Mouse (Mus musculus): ENCODE measurements around the gene Galnt14. TPM values are rescaled to one million over a fixed set of nuclear protein-coding genes. Genes with fewer than 3 reads are reported as not detected.

Gene Galnt14
- total and polyA plus RNA-seq, 2 experiments from 2014 or later: 16.8 to 17.8 TPM

DNA sequence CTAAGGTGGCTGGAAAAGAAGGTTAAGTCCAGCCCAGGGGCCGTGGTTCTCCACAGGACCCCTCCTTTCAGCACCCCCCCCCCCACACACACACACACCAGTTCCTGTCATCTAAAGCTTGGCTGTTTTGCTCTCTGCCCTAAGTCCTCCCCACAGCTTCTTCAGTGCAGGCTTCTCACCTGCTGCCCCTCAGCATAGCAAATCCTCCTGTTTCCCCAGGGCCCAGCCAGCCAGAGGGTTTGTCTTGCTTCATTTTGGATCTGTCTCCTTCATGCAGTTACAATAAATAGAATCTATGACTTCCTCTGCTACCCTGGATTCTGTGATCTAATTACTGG, 169.1 kb downstream of the Galnt14 start:
- WGBS: 33% methylated on average over 1 of the region's 1 CpGs
- H3K27me3 ChIP-seq (ENCODE audit: insufficient read depth, low read length): no peaks in the 10 kb centered on the region
- no peaks in the 10 kb centered on the region for H3K9me3 ChIP-seq (ENCODE audit: low read length)
- H3K4me3 ChIP-seq (ENCODE audit: low read depth, low read length): no peak overlapping the region
- H3K36me3 ChIP-seq (ENCODE audit: insufficient read depth): no peaks in the 10 kb centered on the region
- peaks cover 10% of the 10 kb centered on the region; the same call in 1 of the 2 replicates for H3K4me1 ChIP-seq (ENCODE audit: insufficient read depth)
- DNase-seq (no peak), ATAC-seq (0 out of 2 replicates have a peak, but pooled peaks have one; percentile 12)
- H3K27ac ChIP-seq (ENCODE audit: low read depth, low read length): no peak overlapping the region
- H3K9ac ChIP-seq: no peak overlapping the region
- no peak overlapping the region for H3K4me2 ChIP-seq (ENCODE audit: low read depth)
- no peak for TF ChIP-seq CTCF (IDR thresholded peaks at IDR 0.05; ENCODE audit: low read depth)

DNA sequence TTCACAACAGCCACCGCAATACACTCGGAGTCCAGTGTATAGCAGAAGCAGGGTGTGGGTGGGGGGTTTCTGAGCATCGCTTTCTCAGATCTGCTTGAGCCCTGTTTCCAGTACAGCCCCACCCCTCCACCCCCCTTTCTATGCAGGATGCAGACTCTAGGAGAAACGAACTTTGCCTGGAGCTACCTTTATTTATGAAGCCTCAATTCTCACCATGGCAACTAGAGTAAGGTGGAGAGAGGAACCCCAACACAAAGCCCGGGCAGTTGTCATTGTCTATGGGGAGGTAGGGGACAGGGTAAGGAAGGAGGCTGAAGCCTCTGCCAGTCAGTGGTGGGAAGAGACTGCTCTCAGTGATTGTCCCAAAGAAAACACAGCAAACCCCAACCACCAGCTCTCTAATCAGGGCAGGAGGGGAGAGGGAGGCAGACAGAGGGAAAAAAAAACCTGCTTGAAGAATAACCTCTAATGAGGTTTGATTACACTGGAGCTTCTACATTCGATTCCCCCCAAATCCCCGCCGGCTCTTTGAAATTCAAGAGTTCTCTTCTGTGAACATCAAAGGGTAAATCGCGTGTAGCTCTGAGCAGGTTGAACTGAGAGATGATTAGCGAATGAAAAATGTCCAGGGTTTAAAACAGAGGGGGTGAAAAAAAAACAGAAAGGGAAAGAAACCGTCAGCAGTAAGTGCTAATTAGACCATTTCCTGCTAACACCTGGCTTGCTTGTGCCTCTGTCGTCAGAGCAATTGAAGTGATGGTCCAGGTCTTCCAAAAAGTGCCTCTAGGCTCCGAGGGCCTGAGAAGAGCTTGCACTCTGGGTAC, 169.6 kb downstream of the Galnt14 start:
- no peaks in the 10 kb centered on the region for H3K9me3 ChIP-seq (ENCODE audit: low read length)
- H3K4me3 ChIP-seq (ENCODE audit: low read depth, low read length): no peak overlapping the region
- H3K9ac ChIP-seq: no peak overlapping the region; the same call in 1 of the 2 replicates
- 14% methylated on average over 14 of the region's 14 CpGs for WGBS
- H3K4me2 ChIP-seq (ENCODE audit: low read depth): no peak overlapping the region
- H3K27ac ChIP-seq (ENCODE audit: low read depth, low read length): no peak overlapping the region; the same call in 1 of the 2 replicates
- ATAC-seq: peak; percentile 74
- DNase-seq: no peak
- H3K36me3 ChIP-seq (ENCODE audit: insufficient read depth): no peaks in the 10 kb centered on the region
- peaks cover 10% of the 10 kb centered on the region; the same call in 1 of the 2 replicates for H3K4me1 ChIP-seq (ENCODE audit: insufficient read depth)
- no peaks in the 10 kb centered on the region for H3K27me3 ChIP-seq (ENCODE audit: insufficient read depth, low read length)
- no peak for TF ChIP-seq CTCF (IDR thresholded peaks at IDR 0.05; ENCODE audit: low read depth)

DNA sequence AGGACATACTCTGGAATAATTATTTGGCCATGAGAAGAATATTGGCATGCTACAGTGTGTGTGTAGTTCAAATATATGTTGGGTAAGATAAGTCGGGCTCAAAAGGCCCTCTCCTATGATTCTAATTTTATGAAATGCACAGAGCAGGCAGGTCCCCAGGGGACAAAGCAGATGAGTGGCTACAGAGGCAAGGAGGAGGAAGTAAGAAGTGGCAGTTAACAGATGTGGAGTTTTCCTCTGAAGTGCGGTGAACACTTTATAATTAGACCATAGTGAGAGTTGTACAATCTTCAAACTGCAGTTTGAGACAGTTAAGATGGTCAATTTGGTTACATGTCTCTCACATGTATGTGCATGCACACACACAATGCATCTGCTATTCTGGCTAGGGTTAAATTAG, 178.4 kb downstream of the Galnt14 start:
- Histone ChIP-seq H3K27me3 (ENCODE audit: insufficient read depth, low read length) (no peaks in the 10 kb centered on the region), H3K9ac (no peak overlapping the region), H3K4me3 (ENCODE audit: low read depth, low read length) (no peak overlapping the region), H3K9me3 (ENCODE audit: low read length) (no peaks in the 10 kb centered on the region), H3K36me3 (ENCODE audit: insufficient read depth) (no peaks in the 10 kb centered on the region), H3K4me2 (ENCODE audit: low read depth) (no peak overlapping the region), H3K4me1 (ENCODE audit: insufficient read depth) (no peaks in the 10 kb centered on the region), H3K27ac (ENCODE audit: low read depth, low read length) (no peak overlapping the region)
- 94% methylated on average over 2 of the region's 2 CpGs for WGBS
- ATAC-seq: no peak
- no peak for DNase-seq
- no peak for TF ChIP-seq CTCF (IDR thresholded peaks at IDR 0.05; ENCODE audit: low read depth)

GRCm38 (mm10) chr17:73522169-73522568, 188.1 kb downstream of the Galnt14 start:
- no peak overlapping the region for H3K9ac ChIP-seq
- DNase-seq (no peak), ATAC-seq (no peak)
- H3K27me3 ChIP-seq (ENCODE audit: insufficient read depth, low read length): no peaks in the 10 kb centered on the region
- no peak overlapping the region for H3K4me2 ChIP-seq (ENCODE audit: low read depth)
- H3K9me3 ChIP-seq (ENCODE audit: low read length): no peaks in the 10 kb centered on the region
- no peak overlapping the region for H3K27ac ChIP-seq (ENCODE audit: low read depth, low read length)
- no peaks in the 10 kb centered on the region for H3K36me3 ChIP-seq (ENCODE audit: insufficient read depth)
- no peak for TF ChIP-seq CTCF (IDR thresholded peaks at IDR 0.05; ENCODE audit: low read depth)
- no peak overlapping the region for H3K4me3 ChIP-seq (ENCODE audit: low read depth, low read length)
- no peaks in the 10 kb centered on the region for H3K4me1 ChIP-seq (ENCODE audit: insufficient read depth)
- WGBS: 87% methylated on average over 7 of the region's 7 CpGs

- H3K36me3 ChIP-seq (ENCODE audit: insufficient read depth): no peaks in the 10 kb centered on the region
- H3K27ac ChIP-seq (ENCODE audit: low read depth, low read length): no peak overlapping the region
- ATAC-seq (no peak), DNase-seq (no peak)
- no peak overlapping the region for H3K4me3 ChIP-seq (ENCODE audit: low read depth, low read length)
- no peaks in the 10 kb centered on the region for H3K9me3 ChIP-seq (ENCODE audit: low read length)
- 75% methylated on average over 5 of the region's 5 CpGs for WGBS
- H3K27me3 ChIP-seq (ENCODE audit: insufficient read depth, low read length): no peaks in the 10 kb centered on the region
- no peak overlapping the region for H3K4me2 ChIP-seq (ENCODE audit: low read depth)
- TF ChIP-seq CTCF (IDR thresholded peaks at IDR 0.05; ENCODE audit: low read depth): no peak
- H3K4me1 ChIP-seq (ENCODE audit: insufficient read depth): no peaks in the 10 kb centered on the region
- no peak overlapping the region for H3K9ac ChIP-seq
Observed at GRCm38 (mm10) chr17:73519350-73519749, 190.9 kb downstream of the Galnt14 start.

DNA sequence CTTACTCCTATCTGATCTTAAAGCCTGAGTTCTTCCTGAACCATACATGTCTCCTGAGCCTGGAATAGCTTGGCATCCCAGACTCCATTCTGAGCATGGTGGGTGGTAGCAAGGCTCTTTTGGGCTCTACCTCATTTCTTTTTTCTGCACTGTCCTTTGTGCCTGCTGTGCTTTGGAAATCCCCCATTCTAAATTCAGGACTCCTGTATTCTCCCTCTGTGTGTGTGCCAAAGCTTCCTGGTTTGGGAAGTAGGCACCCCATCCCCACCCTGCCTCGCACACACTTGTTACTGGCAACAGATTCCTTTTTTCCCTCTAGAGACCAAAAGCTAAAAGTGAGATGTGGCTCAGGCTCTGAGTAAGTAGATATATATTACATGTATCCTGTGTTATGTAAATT, 191.9 kb downstream of the Galnt14 start:
- Histone ChIP-seq H3K4me3 (ENCODE audit: low read depth, low read length) (no peak overlapping the region), H3K9ac (no peak overlapping the region), H3K27me3 (ENCODE audit: insufficient read depth, low read length) (no peaks in the 10 kb centered on the region), H3K4me1 (ENCODE audit: insufficient read depth) (no peaks in the 10 kb centered on the region), H3K9me3 (ENCODE audit: low read length) (no peaks in the 10 kb centered on the region), H3K36me3 (ENCODE audit: insufficient read depth) (no peaks in the 10 kb centered on the region), H3K27ac (ENCODE audit: low read depth, low read length) (0 out of 2 replicates have a peak overlapping the region, but pooled peaks have one; percentile 35), H3K4me2 (ENCODE audit: low read depth) (no peak overlapping the region)
- DNase-seq (no peak), ATAC-seq (no peak)
- 16% methylated on average over 1 of the region's 1 CpGs for WGBS
- TF ChIP-seq CTCF (IDR thresholded peaks at IDR 0.05; ENCODE audit: low read depth): no peak

- H3K4me3 ChIP-seq (ENCODE audit: low read depth, low read length): no peak overlapping the region
- ATAC-seq: no peak
- no peaks in the 10 kb centered on the region for H3K36me3 ChIP-seq (ENCODE audit: insufficient read depth)
- H3K4me1 ChIP-seq (ENCODE audit: insufficient read depth): no peaks in the 10 kb centered on the region
- no peak overlapping the region for H3K9ac ChIP-seq
- no peaks in the 10 kb centered on the region for H3K27me3 ChIP-seq (ENCODE audit: insufficient read depth, low read length)
- no peak overlapping the region for H3K27ac ChIP-seq (ENCODE audit: low read depth, low read length)
- no peak for DNase-seq
- 78% methylated on average over 3 of the region's 3 CpGs for WGBS
- H3K4me2 ChIP-seq (ENCODE audit: low read depth): no peak overlapping the region
- no peaks in the 10 kb centered on the region for H3K9me3 ChIP-seq (ENCODE audit: low read length)
- TF ChIP-seq CTCF (IDR thresholded peaks at IDR 0.05; ENCODE audit: low read depth): no peak
Observed at GRCm38 (mm10) chr17:73515506-73515905, 194.7 kb downstream of the Galnt14 start.

All from forebrain, postnatal 0 days (tissue).